Mouse (Mus musculus): ENCODE results near the gene Mfsd6. TPM values are rescaled to one million over a fixed set of nuclear protein-coding genes. Genes with fewer than 3 reads are reported as not detected.

Gene Mfsd6
- polyA plus RNA-seq, 1 experiment from 2014 or later = 4.3 TPM

DNA sequence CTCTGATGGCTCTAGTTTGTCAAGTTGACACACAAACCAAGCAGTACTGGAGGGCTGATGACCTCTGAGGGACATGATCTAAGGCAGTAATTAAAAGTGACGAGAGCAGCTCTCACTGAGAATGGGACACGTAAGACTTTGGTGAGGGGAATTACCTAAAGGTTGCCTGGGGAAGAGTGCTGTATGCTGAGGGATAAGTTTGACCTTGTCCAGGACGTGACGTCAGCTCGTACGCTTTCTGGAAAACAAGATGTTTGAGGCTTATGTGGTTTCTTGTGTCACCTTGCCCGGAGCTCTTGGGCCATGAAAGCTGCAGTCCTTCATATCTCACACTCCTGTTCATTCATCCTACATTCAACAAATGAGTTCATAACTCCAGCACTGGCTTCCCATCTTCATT, 88.2 kb downstream of the Mfsd6 start:
- no peak for ATAC-seq (ENCODE audit: insufficient number of reproducible peaks, low FRiP score)
- Histone ChIP-seq H3K36me3 (peaks cover 42% of the 10 kb centered on the region), H3K4me2 (no peak overlapping the region)

DNA sequence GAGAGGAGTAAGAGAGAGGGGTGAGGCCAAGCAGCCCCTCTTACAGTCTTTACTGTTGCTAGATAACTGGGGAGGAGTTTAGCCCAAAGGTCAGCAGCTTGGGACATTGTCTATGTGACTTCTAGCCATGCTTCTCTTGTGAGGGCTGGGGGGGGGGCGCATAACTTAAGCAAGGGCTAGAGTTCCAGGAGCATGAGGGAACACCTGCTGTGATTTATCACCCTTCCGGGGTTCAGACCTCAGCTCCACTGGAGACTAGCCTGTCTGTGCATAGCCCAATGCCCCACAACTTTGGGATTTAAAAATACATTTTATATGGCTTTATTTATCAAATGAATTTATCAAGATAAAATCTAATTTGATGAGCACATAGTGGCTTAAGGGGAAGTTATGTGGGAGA, 89.2 kb downstream of the Mfsd6 start:
- H3K36me3 ChIP-seq = peaks cover 42% of the 10 kb centered on the region

More for the DNA sequence above, 88.2 kb downstream of the Mfsd6 start:
- Histone ChIP-seq H3K4me3 (no peak overlapping the region), H3K9me3 (replicated peaks) (no peaks in the 10 kb centered on the region), H3K27me3 (replicated peaks) (no peaks in the 10 kb centered on the region), H3K4me1 (replicated peaks) (peaks cover 7% of the 10 kb centered on the region), H3K27ac (ENCODE audit: poor library complexity, severe bottlenecking) (no peak overlapping the region), H3K9ac (no peak overlapping the region)
- 80% methylated on average over 7 of the region's 7 CpGs for WGBS

DNA sequence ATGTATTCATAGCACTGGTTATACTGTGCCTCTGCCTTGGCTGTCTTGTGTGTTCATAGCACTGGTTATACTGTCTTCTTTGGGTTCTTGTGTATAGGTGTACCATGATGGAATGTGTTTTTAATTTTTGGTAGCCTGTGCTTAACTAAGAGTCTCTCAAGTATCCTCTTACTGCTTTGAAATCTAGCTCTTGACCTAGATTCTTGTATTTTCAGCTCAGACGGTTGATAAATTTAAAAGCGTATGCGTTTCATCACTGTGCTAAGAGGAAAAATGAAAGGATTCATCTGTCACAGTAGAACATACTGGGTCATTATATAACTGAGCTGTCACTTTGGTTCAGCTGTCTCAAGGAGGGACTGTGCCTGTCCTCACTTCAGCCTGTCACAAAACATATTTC, 91.3 kb downstream of the Mfsd6 start:
- H3K27me3 ChIP-seq (replicated peaks) = no peaks in the 10 kb centered on the region
- no peak overlapping the region for H3K4me3 ChIP-seq
- H3K27ac ChIP-seq (ENCODE audit: poor library complexity, severe bottlenecking) = no peak overlapping the region
- WGBS = 83% methylated on average over 3 of the region's 3 CpGs
- no peak overlapping the region for H3K4me2 ChIP-seq
- H3K4me1 ChIP-seq (replicated peaks) = peaks cover 20% of the 10 kb centered on the region
- H3K36me3 ChIP-seq = peaks cover 42% of the 10 kb centered on the region
- ATAC-seq (ENCODE audit: insufficient number of reproducible peaks, low FRiP score) = no peak
- H3K9me3 ChIP-seq (replicated peaks) = no peaks in the 10 kb centered on the region
- H3K9ac ChIP-seq = no peak overlapping the region

More for the DNA sequence above, 89.2 kb downstream of the Mfsd6 start:
- H3K27me3 ChIP-seq (replicated peaks) = no peaks in the 10 kb centered on the region
- no peak overlapping the region for H3K9ac ChIP-seq
- WGBS = 79% methylated on average over 2 of the region's 2 CpGs
- no peak overlapping the region for H3K4me2 ChIP-seq
- no peak overlapping the region for H3K27ac ChIP-seq (ENCODE audit: poor library complexity, severe bottlenecking)
- ATAC-seq (ENCODE audit: insufficient number of reproducible peaks, low FRiP score) = no peak
- H3K4me1 ChIP-seq (replicated peaks) = peaks cover 7% of the 10 kb centered on the region
- no peaks in the 10 kb centered on the region for H3K9me3 ChIP-seq (replicated peaks)
- no peak overlapping the region for H3K4me3 ChIP-seq

DNA sequence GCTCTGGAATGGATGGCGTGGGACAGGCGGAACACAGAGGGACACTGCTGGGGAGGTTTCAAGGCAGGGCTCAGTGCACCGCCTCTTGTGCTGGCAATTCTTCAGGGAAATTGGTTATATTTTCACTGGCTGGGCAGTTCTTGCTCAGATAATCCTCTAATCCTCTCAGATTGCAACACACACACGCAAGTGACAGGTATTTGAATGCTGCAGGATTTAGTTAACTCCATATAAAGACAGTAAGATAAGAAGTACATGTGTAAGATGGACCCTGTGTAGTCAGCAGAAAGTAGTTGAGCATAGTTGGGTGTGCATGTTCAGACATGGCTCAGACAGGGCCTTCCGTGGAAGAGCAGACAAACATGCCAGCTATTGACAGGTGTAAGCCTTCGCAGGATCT, 93.0 kb downstream of the Mfsd6 start:
- Histone ChIP-seq H3K36me3 (peaks cover 30% of the 10 kb centered on the region), H3K27me3 (replicated peaks) (no peaks in the 10 kb centered on the region), H3K9me3 (replicated peaks) (no peaks in the 10 kb centered on the region), H3K9ac (no peak overlapping the region), H3K4me2 (no peak overlapping the region), H3K27ac (ENCODE audit: poor library complexity, severe bottlenecking) (no peak overlapping the region), H3K4me3 (no peak overlapping the region), H3K4me1 (replicated peaks) (peaks cover 13% of the 10 kb centered on the region)
- no peak for ATAC-seq (ENCODE audit: insufficient number of reproducible peaks, low FRiP score)
- WGBS = 86% methylated on average over 6 of the region's 6 CpGs

DNA sequence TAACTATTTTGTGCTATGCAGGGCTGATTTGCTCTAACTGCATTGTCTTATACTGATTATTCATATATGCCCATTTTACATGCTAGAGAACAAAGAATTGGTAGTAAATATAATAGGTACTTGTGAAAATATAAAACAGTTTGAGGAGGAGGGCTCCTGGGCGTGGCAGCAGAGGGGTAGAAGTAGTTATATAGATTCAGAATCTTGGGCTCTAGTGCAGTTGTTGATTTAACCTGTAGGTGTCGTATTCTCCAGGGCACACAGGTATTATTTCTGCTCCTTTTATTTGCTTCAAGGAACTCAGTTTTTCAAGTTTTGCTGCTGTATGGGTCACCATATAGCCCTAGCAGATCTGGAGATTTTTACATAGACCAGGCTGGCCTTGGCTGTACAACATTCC, 95.7 kb downstream of the Mfsd6 start:
- ATAC-seq (ENCODE audit: insufficient number of reproducible peaks, low FRiP score) = no peak
- peak overlapping the region; percentile 90 for H3K4me3 ChIP-seq
- H3K27me3 ChIP-seq (replicated peaks) = no peaks in the 10 kb centered on the region
- peaks cover 13% of the 10 kb centered on the region for H3K4me1 ChIP-seq (replicated peaks)
- no peak overlapping the region; the same call in 1 of the 2 replicates for H3K9ac ChIP-seq
- WGBS = 84% methylated on average over 2 of the region's 2 CpGs
- H3K27ac ChIP-seq (ENCODE audit: poor library complexity, severe bottlenecking) = no peak overlapping the region
- peak overlapping the region; percentile 68 for H3K4me2 ChIP-seq
- H3K36me3 ChIP-seq = peaks cover 7% of the 10 kb centered on the region; the same call in 1 of the 2 replicates
- H3K9me3 ChIP-seq (replicated peaks) = no peaks in the 10 kb centered on the region

DNA sequence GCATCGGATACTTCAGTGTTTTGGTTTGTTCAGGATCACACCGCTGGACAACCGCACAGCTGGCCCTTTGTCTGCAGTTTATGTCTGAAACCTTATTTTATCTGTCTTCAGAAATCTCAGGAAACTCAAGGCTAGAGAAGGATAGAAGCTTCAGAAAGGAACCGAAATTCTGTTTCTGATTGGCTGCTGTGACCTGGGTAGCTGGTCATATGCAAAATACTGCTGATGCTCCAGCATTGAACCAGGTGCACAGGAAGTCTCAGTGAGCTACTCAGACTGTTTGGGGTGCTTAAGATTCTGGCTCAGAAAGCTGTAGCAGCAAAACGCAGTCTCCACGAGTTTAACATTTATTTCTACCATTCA, 96.3 kb downstream of the Mfsd6 start:
- ATAC-seq (ENCODE audit: insufficient number of reproducible peaks, low FRiP score) = peak; percentile 57
- peak overlapping the region; percentile 86 for H3K27ac ChIP-seq (ENCODE audit: poor library complexity, severe bottlenecking)
- WGBS = 2% methylated on average over 6 of the region's 6 CpGs
- peak overlapping the region; percentile 88 for H3K9ac ChIP-seq
- H3K4me2 ChIP-seq = peak overlapping the region; percentile 68
- H3K36me3 ChIP-seq = peaks cover 7% of the 10 kb centered on the region; the same call in 1 of the 2 replicates
- H3K4me1 ChIP-seq (replicated peaks) = peaks cover 13% of the 10 kb centered on the region
- no peaks in the 10 kb centered on the region for H3K9me3 ChIP-seq (replicated peaks)
- peak overlapping the region; percentile 90 for H3K4me3 ChIP-seq
- H3K27me3 ChIP-seq (replicated peaks) = no peaks in the 10 kb centered on the region

DNA sequence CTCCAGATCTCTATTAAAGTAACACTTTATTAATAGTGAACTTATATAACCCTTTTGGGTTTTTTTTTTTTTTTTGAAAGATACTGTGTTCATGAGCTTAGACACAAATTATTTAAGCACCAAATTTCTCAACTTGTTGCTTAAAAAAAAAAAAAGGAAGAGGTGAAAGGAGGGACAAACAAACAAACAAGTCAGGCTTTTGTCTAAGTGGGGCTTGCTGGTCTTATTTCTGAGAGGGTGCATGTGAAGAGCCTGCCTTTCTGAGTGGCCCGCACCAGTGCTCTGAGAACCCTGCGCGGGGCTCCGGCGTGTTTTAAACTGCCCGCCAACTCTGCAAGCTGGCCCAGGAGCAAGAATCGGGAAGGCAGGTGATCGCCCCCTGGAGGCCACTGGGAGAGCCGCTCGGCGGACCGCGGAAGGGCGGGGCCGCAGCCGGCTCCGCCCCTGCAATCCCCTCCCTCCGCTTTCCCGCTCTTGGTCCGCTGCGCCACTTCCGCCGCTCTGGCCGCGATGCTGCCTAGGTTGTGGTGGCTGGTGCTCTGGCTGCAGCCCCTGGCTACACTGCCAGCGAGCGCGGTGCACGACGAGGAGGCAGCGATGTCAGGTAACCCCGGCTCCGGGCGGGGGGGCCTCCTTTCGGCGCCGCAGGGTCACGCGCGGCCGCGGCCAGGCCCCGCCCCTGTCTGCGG, 96.9 kb downstream of the Mfsd6 start, which contains the start of gene Nemp2:
Gene Nemp2, plus strand, starts transcription at position 456 of the 689 bp plus-strand sequence.
- H3K27ac ChIP-seq (ENCODE audit: poor library complexity, severe bottlenecking) = peak within 1 kb of the TSS; percentile 86
- under 1% methylated on average over 44 of the region's 44 CpGs for WGBS
- peak; percentile 87 for ATAC-seq (ENCODE audit: insufficient number of reproducible peaks, low FRiP score)
- peaks cover 7% of the 10 kb centered on the region; the same call in 1 of the 2 replicates for H3K36me3 ChIP-seq
- H3K4me2 ChIP-seq = peak within 1 kb of the TSS; percentile 68
- H3K27me3 ChIP-seq (replicated peaks) = no peaks in the 10 kb centered on the region
- peaks cover 13% of the 10 kb centered on the region for H3K4me1 ChIP-seq (replicated peaks)
- peak within 1 kb of the TSS; percentile 90 for H3K4me3 ChIP-seq
- H3K9ac ChIP-seq = peak within 1 kb of the TSS; percentile 88
- no peaks in the 10 kb centered on the region for H3K9me3 ChIP-seq (replicated peaks)

DNA sequence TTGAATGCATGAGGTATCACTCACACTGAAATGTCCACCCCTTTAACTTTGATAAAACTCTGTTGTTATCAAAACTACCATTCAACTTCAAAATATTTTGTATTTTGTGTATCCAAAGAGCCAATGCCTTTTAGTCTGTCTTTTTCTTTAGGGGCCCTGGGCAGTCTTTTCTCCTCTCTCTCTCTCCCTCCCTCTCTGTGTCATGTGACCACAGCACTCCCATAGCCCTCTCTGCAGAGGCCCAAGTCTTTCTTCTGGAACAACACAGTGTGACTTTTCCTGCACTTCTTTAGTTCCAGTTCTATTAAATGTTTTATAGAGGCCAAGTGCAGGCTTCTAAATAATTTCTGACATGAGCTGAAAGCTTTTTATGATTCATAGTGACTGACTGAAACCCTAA, 106.8 kb downstream of the Mfsd6 start:
- Histone ChIP-seq H3K9me3 (replicated peaks) (peaks cover 3% of the 10 kb centered on the region), H3K27ac (ENCODE audit: poor library complexity, severe bottlenecking) (no peak overlapping the region), H3K4me2 (no peak overlapping the region), H3K4me3 (no peak overlapping the region), H3K36me3 (no peaks in the 10 kb centered on the region), H3K9ac (no peak overlapping the region), H3K4me1 (replicated peaks) (no peaks in the 10 kb centered on the region), H3K27me3 (replicated peaks) (no peaks in the 10 kb centered on the region)
- ATAC-seq (ENCODE audit: insufficient number of reproducible peaks, low FRiP score) = no peak

DNA sequence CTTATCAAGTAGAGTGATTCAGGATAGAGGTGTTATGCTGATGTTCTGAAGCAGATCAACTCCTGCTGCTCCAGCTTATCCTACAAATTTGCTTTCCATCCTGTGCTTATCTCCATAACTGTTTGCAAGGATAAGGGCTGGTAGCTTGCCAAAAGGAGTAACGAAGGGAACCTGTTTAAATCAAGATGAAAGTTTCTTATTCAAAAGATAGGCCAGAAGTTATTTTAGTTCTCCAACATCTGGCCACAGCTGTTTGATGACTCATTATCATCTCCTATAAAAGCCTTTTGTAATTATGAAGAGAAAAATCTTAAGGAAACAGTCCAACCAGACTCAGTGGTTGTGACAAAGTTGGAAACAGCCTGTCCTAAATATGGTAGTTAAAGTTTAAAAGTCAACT, 109.0 kb downstream of the Mfsd6 start:
- H3K36me3 ChIP-seq = no peaks in the 10 kb centered on the region
- 37% methylated on average over 1 of the region's 1 CpGs for WGBS

DNA sequence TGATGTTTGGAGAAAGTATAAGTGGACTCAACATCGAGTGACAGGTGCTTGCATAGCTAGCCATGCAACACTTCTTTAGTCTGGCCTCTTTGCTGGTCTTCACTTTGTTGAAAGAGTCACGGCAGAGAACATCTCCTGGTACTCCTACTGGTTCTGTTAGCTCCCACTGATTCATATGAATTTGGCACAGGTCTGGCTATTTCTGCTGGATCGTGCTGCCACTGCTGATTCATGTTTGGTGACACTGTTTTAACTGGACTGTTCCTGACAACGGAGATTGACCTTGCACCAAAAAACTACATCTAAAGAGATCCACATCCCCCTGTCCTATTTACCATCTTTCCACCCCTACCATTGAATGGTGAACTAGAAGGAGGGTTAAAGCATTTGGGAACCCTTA, 118.8 kb downstream of the Mfsd6 start:
- Histone ChIP-seq H3K36me3 (no peaks in the 10 kb centered on the region), H3K4me2 (no peak overlapping the region), H3K9ac (no peak overlapping the region), H3K4me1 (replicated peaks) (no peaks in the 10 kb centered on the region), H3K27me3 (replicated peaks) (no peaks in the 10 kb centered on the region), H3K4me3 (no peak overlapping the region), H3K9me3 (replicated peaks) (peaks cover 4% of the 10 kb centered on the region; the same call in 1 of the 2 replicates), H3K27ac (ENCODE audit: poor library complexity, severe bottlenecking) (no peak overlapping the region)
- 82% methylated on average over 4 of the region's 4 CpGs for WGBS
- no peak for ATAC-seq (ENCODE audit: insufficient number of reproducible peaks, low FRiP score)

More for the DNA sequence above, 109.0 kb downstream of the Mfsd6 start:
- Histone ChIP-seq H3K27me3 (replicated peaks) (no peaks in the 10 kb centered on the region), H3K4me1 (replicated peaks) (no peaks in the 10 kb centered on the region), H3K4me3 (no peak overlapping the region), H3K9ac (no peak overlapping the region), H3K27ac (ENCODE audit: poor library complexity, severe bottlenecking) (no peak overlapping the region), H3K4me2 (no peak overlapping the region), H3K9me3 (replicated peaks) (peaks cover 3% of the 10 kb centered on the region)
- no peak for ATAC-seq (ENCODE audit: insufficient number of reproducible peaks, low FRiP score)

DNA sequence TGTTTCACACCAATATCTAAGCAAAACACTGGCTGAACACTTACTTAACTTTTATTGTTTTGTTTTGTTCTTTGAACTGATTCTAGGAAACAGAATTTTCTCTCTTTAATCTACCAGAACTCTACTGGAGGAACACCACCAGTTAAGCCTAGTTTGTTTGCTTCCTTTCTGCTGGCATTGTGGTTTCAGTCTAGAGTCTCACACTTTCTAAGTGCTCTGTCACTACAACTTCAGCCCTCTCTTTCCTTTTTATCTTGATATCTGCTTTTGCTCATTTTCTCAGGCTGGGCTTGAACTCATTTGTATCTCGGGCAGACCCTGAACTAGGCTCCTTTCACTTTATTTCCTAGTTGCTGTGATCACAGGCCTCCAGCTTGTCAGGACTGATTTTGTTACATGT, 119.6 kb downstream of the Mfsd6 start:
- H3K27ac ChIP-seq (ENCODE audit: poor library complexity, severe bottlenecking) = no peak overlapping the region
- no peak overlapping the region for H3K9ac ChIP-seq
- H3K36me3 ChIP-seq = no peaks in the 10 kb centered on the region
- WGBS = 72% methylated on average over 1 of the region's 1 CpGs
- ATAC-seq (ENCODE audit: insufficient number of reproducible peaks, low FRiP score) = no peak
- H3K4me3 ChIP-seq = no peak overlapping the region
- no peaks in the 10 kb centered on the region for H3K4me1 ChIP-seq (replicated peaks)
- H3K27me3 ChIP-seq (replicated peaks) = no peaks in the 10 kb centered on the region
- no peak overlapping the region for H3K4me2 ChIP-seq
- peaks cover 4% of the 10 kb centered on the region; the same call in 1 of the 2 replicates for H3K9me3 ChIP-seq (replicated peaks)

Data from heart, embryonic 12.5 days (tissue).